Mouse (Mus musculus) G1E (cell line): Measurements from ENCODE around the gene Ccdc78.

Experiments used
- CTCF ChIP-seq: IDR thresholded peaks from 2 replicates; pipeline ENCODE4 v1.5.1; 2012; ENCODE audit warnings: low read depth, low read length, inconsistent platforms, mixed read lengths
- POLR2AphosphoS5 ChIP-seq: IDR thresholded peaks from 2 replicates; pipeline ENCODE4 v1.6.1; 2012; ENCODE audit warnings: low read depth, low read length, inconsistent platforms; ENCODE audit not compliant: insufficient replicate concordance

- TF ChIP-seq CTCF (no peak), POLR2AphosphoS5 (no peak; the same call in 1 of the 2 replicates)
These were observed 2.4 kb upstream of the Ccdc78 start for GRCm38 (mm10) chr17:25783861-25784574.
